Mouse (Mus musculus) ovary, postnatal 10 days (tissue): ENCODE measurements around the gene Ftl1.
A peak's percentile ranks its signal among the peaks of the same experiment; 100 is the strongest.

Experiments
- DNase-seq: peaks from one replicate; pipeline ENCODE4 v3.0.0; 2022; ENCODE audit warnings: low spot score

Ftl1 gene

GRCm38 (mm10) chr7:45451344-45451982, 8.2 kb downstream of the Ftl1 start:
- DNase-seq, result no peak

- no peak for DNase-seq
Measured at GRCm38 (mm10) chr7:45449974-45450373, 9.7 kb downstream of the Ftl1 start.

- DNase-seq, result no peak
Measured at GRCm38 (mm10) chr7:45447325-45447990, 12.2 kb downstream of the Ftl1 start.

GRCm38 (mm10) chr7:45446589-45446988, 13.1 kb downstream of the Ftl1 start:
- no peak for DNase-seq

- no peak for DNase-seq
Measured at GRCm38 (mm10) chr7:45443526-45444420, 15.9 kb downstream of the Ftl1 start.

GRCm38 (mm10) chr7:45437521-45438276, 22.0 kb downstream of the Ftl1 start, which contains the start of gene Ruvbl2:
Ruvbl2 (minus strand) TSS chr7:45438096.
- no peak for DNase-seq

GRCm38 (mm10) chr7:45437046-45437445, 22.6 kb downstream of the Ftl1 start:
- DNase-seq, result no peak

GRCm38 (mm10) chr7:45436444-45436843, 23.2 kb downstream of the Ftl1 start:
- DNase-seq, result no peak

- no peak for DNase-seq
Measured at GRCm38 (mm10) chr7:45435038-45435437, 24.6 kb downstream of the Ftl1 start.

GRCm38 (mm10) chr7:45434203-45435015, 25.3 kb downstream of the Ftl1 start, which contains the start of gene Gys1:
Gys1 (plus strand) TSS chr7:45434844.
- peak; percentile 98 for DNase-seq

GRCm38 (mm10) chr7:45433835-45434202, 25.9 kb downstream of the Ftl1 start:
- DNase-seq, result no peak

- no peak for DNase-seq
Measured at GRCm38 (mm10) chr7:45426556-45426955, 33.1 kb downstream of the Ftl1 start.

GRCm38 (mm10) chr7:45421194-45421593, 38.5 kb downstream of the Ftl1 start:
- no peak for DNase-seq

GRCm38 (mm10) chr7:45420615-45420919, 39.1 kb downstream of the Ftl1 start, which contains the start of gene Lhb:
Lhb (plus strand) TSS chr7:45420820.
- no peak for DNase-seq

GRCm38 (mm10) chr7:45419859-45420614, 39.6 kb downstream of the Ftl1 start:
- DNase-seq, result no peak

GRCm38 (mm10) chr7:45417962-45418492, 41.7 kb downstream of the Ftl1 start:
- DNase-seq, result no peak

- DNase-seq, result no peak
Measured at GRCm38 (mm10) chr7:45415636-45416035, 44.0 kb downstream of the Ftl1 start.

- DNase-seq, result no peak
Measured at GRCm38 (mm10) chr7:45414740-45415224, 44.9 kb downstream of the Ftl1 start.

- DNase-seq, result no peak
Measured at GRCm38 (mm10) chr7:45413864-45414739, 45.6 kb downstream of the Ftl1 start.
